Mouse (Mus musculus) right cerebral cortex, adult 2 months (tissue): ENCODE measurements at regions not wholly inside any gene's neighbourhood (a gene's known extent, or its start where the extent isn't known, plus 50 kb on each side); places are given as distances from the start of the nearest gene placed in this dataset.
A peak's percentile ranks its signal among the peaks of the same experiment; 100 is the strongest.

Experiments
- DNase-seq, 2 experiments: peaks; one replicate each; pipeline ENCODE4 v3.0.0; 2021 to 2022; ENCODE audit warnings: low spot score in 2 of 2

GRCm38 (mm10) chr17:15194894-15195461, 153.6 kb upstream of the Gm3448 start:
- no peak for DNase-seq

GRCm38 (mm10) chr17:15193831-15194230, 152.5 kb upstream of the Gm3448 start:
- no peak for DNase-seq

DNA sequence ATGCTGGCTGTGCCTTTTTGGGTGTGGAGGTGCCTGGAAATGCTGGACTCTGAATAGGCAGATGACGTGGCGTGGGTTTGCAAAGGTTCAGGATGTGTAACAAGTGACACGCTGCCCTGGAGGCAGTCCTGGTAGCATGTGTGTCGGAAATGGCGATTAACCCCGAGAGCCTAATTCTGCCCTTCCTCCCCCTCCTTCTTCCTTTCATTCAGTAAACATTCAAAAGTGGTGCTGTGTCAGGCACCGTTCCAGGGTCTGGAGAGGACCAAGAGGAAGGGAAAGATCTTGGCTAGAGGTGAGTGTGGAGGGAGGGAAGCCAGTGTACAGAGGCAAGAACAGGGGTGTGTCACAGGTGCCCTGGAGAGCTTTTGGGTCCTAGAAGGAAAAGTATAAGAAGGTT, 151.5 kb upstream of the Gm3448 start:
- no peak for DNase-seq

DNA sequence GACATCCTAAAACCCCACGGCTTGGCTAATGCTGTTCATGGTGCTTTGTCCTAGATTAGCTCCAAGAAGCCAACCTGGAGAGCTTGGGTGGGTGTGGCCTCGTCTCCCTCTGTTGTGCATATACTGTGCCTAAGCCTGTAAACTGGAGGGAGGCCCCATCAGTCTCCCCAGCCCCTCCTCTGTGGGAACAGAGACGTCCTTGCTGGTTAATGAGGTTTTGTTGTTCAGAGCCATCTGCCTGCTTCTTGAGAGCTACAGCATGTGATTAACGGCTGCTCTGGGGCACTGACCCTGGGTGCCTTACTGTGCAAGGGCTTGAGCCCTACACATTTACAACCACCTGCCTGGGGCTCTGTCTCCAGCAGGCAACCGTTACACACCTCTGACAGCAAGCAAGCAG, 143.9 kb upstream of the Gm3448 start:
- no peak for DNase-seq

- DNase-seq: no peak
Measured at GRCm38 (mm10) chr17:15183800-15184199, 142.5 kb upstream of the Gm3448 start.

DNA sequence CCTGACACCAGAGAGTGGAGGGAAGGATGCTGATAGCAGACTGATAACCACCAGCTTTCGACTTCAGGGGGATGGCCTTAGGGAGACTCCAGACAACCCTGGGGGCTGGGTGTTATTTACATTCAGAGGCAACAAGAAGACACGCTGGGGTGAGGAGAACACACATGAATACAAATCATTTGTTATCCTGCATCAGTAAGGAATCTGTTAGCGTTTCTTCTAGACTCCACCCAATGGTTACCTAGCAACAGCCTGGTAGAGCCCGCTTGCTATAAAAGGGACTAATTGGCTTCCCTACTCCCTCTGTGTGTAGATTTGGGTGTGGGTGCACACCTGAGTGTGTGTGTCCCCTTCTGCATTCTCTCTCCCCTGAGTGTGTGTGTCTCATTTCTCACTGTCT, 140.8 kb upstream of the Gm3448 start:
- DNase-seq: peak in 1 of 2 experiments; percentile 16

GRCm38 (mm10) chr17:15180223-15180860, 139.0 kb upstream of the Gm3448 start:
- peak in 1 of 2 experiments; percentile 22 for DNase-seq

GRCm38 (mm10) chr17:15179411-15179951, 138.1 kb upstream of the Gm3448 start:
- DNase-seq: peak in 1 of 2 experiments; percentile 25

GRCm38 (mm10) chr17:15177390-15177789, 136.1 kb upstream of the Gm3448 start:
- no peak for DNase-seq

DNA sequence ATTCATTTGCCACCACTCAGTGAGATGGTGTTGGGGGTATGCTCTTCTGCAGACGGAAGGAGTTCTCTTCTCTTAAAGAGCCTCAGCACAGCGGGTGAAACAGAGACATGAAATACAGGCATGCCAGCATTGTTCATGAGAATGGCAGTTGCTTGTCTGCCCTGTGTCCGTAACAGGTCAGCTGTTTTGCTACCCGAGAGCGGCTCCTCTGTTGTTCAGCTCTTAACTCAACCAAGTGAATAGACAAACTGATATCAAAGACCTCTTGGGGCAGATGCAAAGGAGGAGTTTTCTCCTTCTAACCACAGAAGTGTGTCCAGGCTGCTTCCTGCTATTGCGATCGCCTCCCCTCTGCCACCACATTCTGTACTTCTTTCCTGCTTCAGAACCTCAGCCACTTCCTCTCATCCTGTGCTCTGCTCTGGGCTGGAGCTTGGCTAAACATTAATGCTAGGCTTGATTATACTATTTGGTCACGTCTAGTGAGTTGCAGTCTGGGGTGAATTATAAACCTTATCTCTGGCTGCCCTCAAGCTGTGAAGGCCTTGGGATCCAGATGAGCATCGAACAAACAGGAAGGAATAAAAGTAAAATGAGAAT, 133.1 kb upstream of the Gm3448 start:
- DNase-seq: no peak

DNA sequence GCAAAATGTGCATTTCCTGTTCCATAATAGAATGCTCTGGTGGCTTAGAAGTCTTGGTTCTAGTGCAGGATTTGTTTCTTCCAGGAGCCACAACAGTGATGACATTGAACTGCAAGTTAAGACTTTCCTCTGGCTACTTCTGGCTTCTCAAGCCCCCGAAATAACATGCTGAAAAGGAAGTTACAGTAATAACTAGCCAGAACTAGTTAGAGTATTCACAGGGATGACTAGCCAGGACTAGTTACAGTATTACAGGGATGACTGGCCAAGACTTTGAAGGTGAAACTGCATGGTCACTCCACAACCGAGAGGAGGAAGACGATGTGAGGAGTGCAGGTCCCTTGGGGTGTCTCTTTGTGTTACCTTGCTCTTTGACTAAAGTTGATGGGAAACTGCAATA, 126.6 kb upstream of the Gm3448 start:
- DNase-seq: no peak

DNA sequence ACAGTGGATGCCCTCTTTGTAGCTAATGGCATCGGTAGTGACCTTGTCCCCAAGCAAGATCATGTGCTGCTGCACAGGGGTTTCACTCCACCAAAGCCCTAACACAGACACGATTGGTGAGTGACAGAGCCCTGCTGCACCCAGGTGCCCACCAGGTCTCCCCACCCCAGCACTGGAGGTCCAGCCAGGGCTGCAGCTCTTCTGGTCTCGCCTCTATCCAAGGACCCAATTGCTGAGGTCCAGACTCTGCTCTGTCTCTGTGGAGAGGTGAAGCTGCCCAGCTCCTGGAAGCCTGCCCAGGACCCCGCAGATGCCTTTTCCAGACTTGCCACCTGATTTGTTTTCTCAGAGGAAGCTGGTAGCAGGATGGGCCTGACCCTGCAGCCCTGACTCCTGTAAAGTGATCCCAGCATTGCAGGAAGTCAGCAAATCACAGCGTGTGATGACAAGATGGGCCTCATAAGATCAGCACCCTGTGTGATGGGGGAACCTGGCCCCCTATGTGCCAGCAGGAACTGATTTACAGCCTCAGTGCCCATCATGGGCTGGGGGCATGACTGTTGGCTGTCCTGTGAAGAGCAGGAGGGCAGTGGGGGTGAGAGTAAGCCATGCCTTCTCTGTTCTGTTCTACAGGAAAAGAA, 116.5 kb upstream of the Gm3448 start:
- no peak for DNase-seq

GRCm38 (mm10) chr17:15152996-15153735, 111.8 kb upstream of the Gm3448 start:
- no peak for DNase-seq

DNA sequence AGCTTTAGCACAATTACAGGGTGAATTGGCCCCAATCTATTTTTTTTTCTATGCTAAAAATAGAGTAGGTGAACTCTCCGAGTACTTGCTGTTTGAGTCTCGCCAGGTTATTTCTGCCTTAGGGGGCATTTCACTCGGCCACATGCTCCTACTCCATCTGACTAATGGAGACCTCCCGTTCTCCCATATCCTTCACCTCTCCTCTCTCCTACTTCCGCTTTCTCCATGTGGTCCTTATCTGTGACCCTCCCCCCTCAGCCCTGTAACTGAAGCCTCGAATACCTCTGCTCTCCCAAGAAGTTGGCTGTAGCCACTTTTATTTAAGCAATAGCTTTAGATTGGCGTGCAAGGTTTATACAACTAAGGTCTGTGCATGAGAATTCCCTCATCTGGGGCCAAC, 111.1 kb upstream of the Gm3448 start:
- DNase-seq: no peak

GRCm38 (mm10) chr17:15151695-15152094, 110.4 kb upstream of the Gm3448 start:
- DNase-seq: no peak

GRCm38 (mm10) chr17:15146607-15147006, 105.3 kb upstream of the Gm3448 start:
- no peak for DNase-seq

DNA sequence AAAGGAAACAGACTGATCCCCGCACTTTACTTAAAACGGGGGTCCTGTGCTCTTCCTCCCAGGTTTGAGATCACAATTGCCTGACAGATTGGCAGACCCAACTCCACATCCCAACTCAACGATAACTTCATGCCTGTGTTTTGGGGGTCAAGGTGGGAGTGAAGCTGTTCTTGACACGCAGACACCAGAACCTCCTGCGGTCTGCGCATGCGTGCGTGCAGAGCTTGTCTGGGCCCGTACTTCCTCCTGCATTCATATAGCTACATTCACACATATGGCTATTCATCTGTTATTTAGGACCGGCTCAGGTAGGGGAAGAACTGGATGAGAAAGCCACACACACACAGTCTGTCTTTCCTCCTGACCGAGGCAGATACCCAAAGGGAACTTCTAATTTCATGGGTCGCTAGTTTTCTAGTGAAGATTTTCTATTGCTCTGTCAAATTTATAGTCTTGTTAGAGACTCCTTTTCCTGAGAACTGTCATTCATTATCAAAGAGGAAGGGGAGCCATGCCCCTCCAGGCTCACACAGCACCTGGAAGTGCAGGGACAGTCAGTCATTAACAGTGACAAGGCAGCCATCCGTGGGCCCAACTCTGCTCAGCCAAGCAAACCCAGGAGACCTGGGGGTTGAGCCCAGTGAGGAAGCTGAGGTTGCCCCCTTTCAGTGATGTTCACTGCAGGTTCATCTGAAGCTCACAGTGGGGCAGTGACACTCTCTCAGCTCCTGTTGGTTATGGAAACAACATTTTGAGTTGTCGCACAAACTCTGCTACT, 104.0 kb upstream of the Gm3448 start:
- no peak for DNase-seq

GRCm38 (mm10) chr17:15140391-15140790, 99.1 kb upstream of the Gm3448 start:
- DNase-seq: no peak
